Mouse (Mus musculus) C2C12 (cell line): Measurements from ENCODE around the gene Hrh3.

Source experiments
- CEBPB ChIP-seq: IDR thresholded peaks from one replicate; pipeline ENCODE4 v1.6.1; 2011; ENCODE audit warnings: low read depth, mild to moderate bottlenecking, control low read depth, moderate library complexity
- CTCF ChIP-seq: IDR thresholded peaks from one replicate; pipeline ENCODE4 v1.5.1; 2011; ENCODE audit not compliant: control insufficient read depth, insufficient read depth, insufficient read length
- MAX ChIP-seq: IDR thresholded peaks from one replicate; pipeline ENCODE4 v1.6.1; 2011; ENCODE audit warnings: mild to moderate bottlenecking, control low read depth
- USF1 ChIP-seq: IDR thresholded peaks from one replicate; pipeline ENCODE4 v1.6.1; 2011; ENCODE audit warnings: low read depth, mild to moderate bottlenecking, control low read depth, moderate library complexity

DNA sequence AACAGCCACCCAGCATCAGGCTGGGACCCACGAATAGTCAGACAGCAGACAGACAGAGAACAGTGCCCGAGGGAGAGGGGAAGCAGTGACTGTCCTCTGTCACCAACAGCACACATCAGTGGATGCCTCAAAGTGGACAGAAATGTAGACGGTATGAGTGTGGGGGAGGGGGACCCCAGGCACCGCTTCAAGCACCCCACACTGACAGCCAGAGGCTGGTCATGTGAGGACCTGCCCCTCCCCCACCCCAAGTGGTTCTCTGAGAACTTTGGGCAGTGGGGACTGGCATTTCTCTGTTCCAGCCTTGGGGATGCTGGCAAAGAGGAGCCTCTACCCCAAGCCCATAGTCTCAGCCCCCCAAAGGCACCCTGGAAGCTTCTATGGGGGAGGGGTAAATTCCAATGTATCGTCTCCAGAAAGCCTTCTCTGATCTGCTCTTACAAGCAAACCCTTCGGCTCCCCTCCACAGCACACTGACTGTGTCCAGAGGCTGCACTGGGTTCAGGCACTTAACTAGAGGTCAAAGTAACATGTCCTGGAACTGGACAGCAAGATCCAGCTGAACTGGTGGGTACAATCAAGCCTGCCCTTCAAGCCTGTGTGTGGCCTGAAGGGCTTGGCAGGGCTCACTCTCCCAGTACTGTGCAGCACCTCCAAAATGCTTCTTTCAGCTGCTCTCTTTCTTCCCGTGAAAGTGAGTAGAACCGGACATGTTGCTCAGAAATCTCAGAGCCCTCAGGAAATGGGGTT lies 1.3 kb upstream of the Hrh3 start:
- TF ChIP-seq CTCF (no peak), USF1 (no peak), MAX (no peak), CEBPB (no peak)
